Mouse (Mus musculus) forebrain, embryonic 11.5 days (tissue): Measurements from ENCODE around the gene Prkar1a. TPM values are rescaled to one million over a fixed set of nuclear protein-coding genes. Genes with fewer than 3 reads are reported as not detected.

Experiments used
- ATAC-seq: fragments of 200-750 bp; cut with Nextera tagmentation; replicated peaks from 2 replicates; pipeline ENCODE4 v1.8.0; 2017; ENCODE audit warnings: moderate TSS enrichment; ENCODE audit not compliant: low FRiP score
- DNase-seq: peaks from one replicate; pipeline ENCODE4 v3.0.0-alpha.2; 2017; ENCODE audit warnings: low spot score
- H3K27ac ChIP-seq: fragments of 300-500 bp; sonication (generic); 2 replicates; pipeline ENCODE4 v1.5.1; 2014; ENCODE audit warnings: low read depth, low read length
- H3K27me3 ChIP-seq: fragments of 300-500 bp; sonication (generic); 2 replicates; pipeline ENCODE4 v1.6.1; 2014; ENCODE audit warnings: mild to moderate bottlenecking, low read length, mixed read lengths; ENCODE audit not compliant: control insufficient read depth, insufficient read depth
- H3K36me3 ChIP-seq: fragments of 300-500 bp; sonication (generic); 2 replicates; pipeline ENCODE4 v1.6.1; 2014; ENCODE audit warnings: mild to moderate bottlenecking, low read length, moderate library complexity, mixed read lengths; ENCODE audit not compliant: control insufficient read depth, insufficient read depth
- H3K4me1 ChIP-seq: fragments of 300-500 bp; sonication (generic); replicated peaks from 2 replicates; pipeline ENCODE4 v1.6.1; 2014; ENCODE audit warnings: low read length, mixed read lengths; ENCODE audit not compliant: control insufficient read depth, insufficient read depth
- H3K4me2 ChIP-seq: fragments of 300-500 bp; sonication (generic); 2 replicates; pipeline ENCODE4 v1.6.1; 2014; ENCODE audit warnings: low read depth, mild to moderate bottlenecking, low read length, moderate library complexity, mixed read lengths; ENCODE audit not compliant: severe bottlenecking
- H3K4me3 ChIP-seq: fragments of 300-500 bp; sonication (generic); 2 replicates; pipeline ENCODE4 v1.5.1; 2014; ENCODE audit warnings: low read depth, low read length
- H3K9ac ChIP-seq: fragments of 300-500 bp; sonication (generic); 2 replicates; pipeline ENCODE4 v1.6.1; 2014; ENCODE audit warnings: low read length
- H3K9me3 ChIP-seq: fragments of 300-500 bp; sonication (generic); 2 replicates; pipeline ENCODE4 v1.6.1; 2016; ENCODE audit warnings: low read length, mixed read lengths; ENCODE audit not compliant: control insufficient read depth
- WGBS: fragments of 180-500 bp; shearing (Covaris S2); extraction: QIAGEN DNeasy Blood & Tissue Kit; methylation state at CpG from one replicate; pipeline ENCODE4 v1.1.7; 2014; 5-methylcytosine and 5-hydroxymethylcytosine counted together
- polyA plus RNA-seq: library from polyadenylated mRNA; unstranded; fragments of >200 nt; fragmentation: Nextera tagmentation; extraction: Ambion mirVana; gene quantifications from 2 replicates; pipeline ENCODE4 v1.2.1, GENCODE M21; 2014

The Prkar1a gene
- polyA plus RNA-seq, 1 experiment from 2014 or later: 367 TPM

- Histone ChIP-seq H3K9me3 (no peaks in the 10 kb centered on the region), H3K27me3 (no peaks in the 10 kb centered on the region), H3K4me2 (no peak overlapping the region), H3K36me3 (no peaks in the 10 kb centered on the region), H3K9ac (no peak overlapping the region), H3K4me1 (no peaks in the 10 kb centered on the region), H3K4me3 (no peak overlapping the region), H3K27ac (no peak overlapping the region)
- ATAC-seq (no peak), DNase-seq (no peak)
- WGBS: 85% methylated on average over 4 of the region's 4 CpGs
Measured at GRCm38 (mm10) chr11:109689539-109689938, 40.3 kb downstream of the Prkar1a start.

GRCm38 (mm10) chr11:109692737-109693136 lies 43.5 kb downstream of the Prkar1a start:
- H3K4me2 ChIP-seq: no peak overlapping the region
- no peaks in the 10 kb centered on the region for H3K36me3 ChIP-seq
- no peak overlapping the region for H3K9ac ChIP-seq
- 55% methylated on average over 3 of the region's 3 CpGs for WGBS
- no peaks in the 10 kb centered on the region for H3K4me1 ChIP-seq
- H3K27ac ChIP-seq: no peak overlapping the region
- H3K9me3 ChIP-seq: no peaks in the 10 kb centered on the region
- H3K4me3 ChIP-seq: no peak overlapping the region
- no peaks in the 10 kb centered on the region for H3K27me3 ChIP-seq
- ATAC-seq (no peak), DNase-seq (no peak)

GRCm38 (mm10) chr11:109696519-109696918 lies 47.3 kb downstream of the Prkar1a start:
- no peak overlapping the region for H3K27ac ChIP-seq
- H3K4me1 ChIP-seq: no peaks in the 10 kb centered on the region
- no peak overlapping the region for H3K9ac ChIP-seq
- H3K9me3 ChIP-seq: no peaks in the 10 kb centered on the region
- no peak overlapping the region for H3K4me2 ChIP-seq
- no peaks in the 10 kb centered on the region for H3K36me3 ChIP-seq
- no peak overlapping the region for H3K4me3 ChIP-seq
- 85% methylated on average over 4 of the region's 4 CpGs for WGBS
- DNase-seq (peak; percentile 11), ATAC-seq (no peak)
- H3K27me3 ChIP-seq: no peaks in the 10 kb centered on the region

GRCm38 (mm10) chr11:109697089-109697643 lies 48.0 kb downstream of the Prkar1a start:
- no peaks in the 10 kb centered on the region for H3K36me3 ChIP-seq

GRCm38 (mm10) chr11:109698740-109699139 lies 49.5 kb downstream of the Prkar1a start:
- ATAC-seq (no peak), DNase-seq (peak; percentile 46)
- 88% methylated on average over 10 of the region's 10 CpGs for WGBS
- no peak overlapping the region for H3K4me2 ChIP-seq
- no peak overlapping the region for H3K4me3 ChIP-seq
- no peaks in the 10 kb centered on the region for H3K36me3 ChIP-seq
- H3K27me3 ChIP-seq: no peaks in the 10 kb centered on the region
- no peaks in the 10 kb centered on the region for H3K9me3 ChIP-seq
- H3K27ac ChIP-seq: no peak overlapping the region
- no peak overlapping the region for H3K9ac ChIP-seq
- no peaks in the 10 kb centered on the region for H3K4me1 ChIP-seq

More at GRCm38 (mm10) chr11:109697089-109697643, 48.0 kb downstream of the Prkar1a start:
- no peak overlapping the region for H3K27ac ChIP-seq
- WGBS: 93% methylated on average over 5 of the region's 5 CpGs
- H3K27me3 ChIP-seq: no peaks in the 10 kb centered on the region
- H3K9ac ChIP-seq: no peak overlapping the region
- no peaks in the 10 kb centered on the region for H3K4me1 ChIP-seq
- H3K4me2 ChIP-seq: no peak overlapping the region
- peak; percentile 41 for DNase-seq
- ATAC-seq: no peak
- no peaks in the 10 kb centered on the region for H3K9me3 ChIP-seq
- H3K4me3 ChIP-seq: no peak overlapping the region

GRCm38 (mm10) chr11:109699784-109700183 lies 50.6 kb downstream of the Prkar1a start:
- H3K4me1 ChIP-seq: no peaks in the 10 kb centered on the region
- no peaks in the 10 kb centered on the region for H3K36me3 ChIP-seq
- no peaks in the 10 kb centered on the region for H3K9me3 ChIP-seq
- H3K4me3 ChIP-seq: no peak overlapping the region
- H3K4me2 ChIP-seq: no peak overlapping the region
- ATAC-seq (no peak), DNase-seq (no peak)
- no peak overlapping the region for H3K9ac ChIP-seq
- WGBS: 54% methylated on average over 2 of the region's 2 CpGs
- no peaks in the 10 kb centered on the region for H3K27me3 ChIP-seq
- H3K27ac ChIP-seq: no peak overlapping the region

DNA sequence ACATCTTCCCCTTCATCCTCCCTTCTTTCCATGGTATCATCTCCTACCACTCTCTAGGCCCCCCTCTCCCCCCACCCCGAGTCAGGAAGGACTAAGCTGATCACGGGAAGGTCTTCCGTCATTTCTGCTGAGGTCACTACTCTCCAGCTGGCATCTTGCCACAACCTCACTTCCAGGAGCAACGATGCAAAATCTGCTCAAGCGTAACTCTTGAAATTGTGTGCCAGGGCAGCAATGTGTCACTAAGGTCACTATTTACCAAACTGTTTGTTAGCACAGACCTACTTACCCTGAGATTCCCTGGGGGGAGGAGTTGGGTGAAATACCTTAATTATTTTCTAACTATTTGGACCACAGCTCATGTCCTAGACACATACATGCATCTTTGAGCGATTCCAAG lies 51.6 kb downstream of the Prkar1a start:
- H3K4me1 ChIP-seq: no peaks in the 10 kb centered on the region
- ATAC-seq (no peak), DNase-seq (no peak)
- WGBS: 89% methylated on average over 6 of the region's 6 CpGs
- no peaks in the 10 kb centered on the region for H3K36me3 ChIP-seq
- H3K27ac ChIP-seq: no peak overlapping the region
- no peak overlapping the region for H3K9ac ChIP-seq
- no peak overlapping the region for H3K4me2 ChIP-seq
- no peaks in the 10 kb centered on the region for H3K9me3 ChIP-seq
- H3K27me3 ChIP-seq: no peaks in the 10 kb centered on the region
- H3K4me3 ChIP-seq: no peak overlapping the region

DNA sequence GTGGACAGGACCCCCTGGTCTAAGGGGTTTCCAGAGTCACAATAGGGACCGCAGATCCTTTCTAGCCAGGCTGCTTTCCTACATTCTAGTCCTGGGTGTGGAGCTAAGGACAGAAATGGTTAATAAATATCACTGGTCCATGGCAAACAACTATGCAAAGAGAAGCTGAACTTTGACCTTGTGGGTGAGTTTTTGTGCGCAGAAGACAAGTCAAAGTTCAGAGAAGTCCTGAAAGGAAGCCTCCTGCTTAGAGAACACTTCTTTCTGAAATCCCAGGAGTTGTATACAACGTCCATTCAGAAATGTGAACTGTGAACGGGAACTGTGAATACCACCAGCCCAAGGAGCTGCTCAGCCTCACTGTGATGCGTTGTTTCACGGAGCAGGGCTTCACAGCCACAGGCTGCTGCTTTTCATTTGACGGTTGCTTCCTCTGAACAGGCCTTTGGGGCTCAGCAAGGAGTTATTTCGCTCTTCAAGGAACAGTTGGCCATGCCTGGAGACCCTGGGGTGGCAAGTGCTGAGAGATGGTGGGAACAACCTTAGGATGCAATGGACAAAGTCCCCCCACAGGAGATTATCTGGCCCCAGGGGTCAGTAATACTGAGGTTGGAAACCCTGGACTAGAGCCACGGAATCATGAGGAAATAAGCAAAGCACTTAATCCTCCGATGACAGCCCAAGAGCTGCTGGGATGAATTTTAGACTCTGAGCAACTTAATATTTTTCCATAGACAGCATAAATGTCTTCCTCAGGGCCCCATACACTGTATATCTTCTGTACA lies 53.0 kb downstream of the Prkar1a start:
- no peaks in the 10 kb centered on the region for H3K27me3 ChIP-seq
- H3K9ac ChIP-seq: no peak overlapping the region
- H3K4me3 ChIP-seq: no peak overlapping the region
- ATAC-seq (no peak), DNase-seq (no peak)
- H3K9me3 ChIP-seq: no peaks in the 10 kb centered on the region
- no peak overlapping the region for H3K27ac ChIP-seq
- no peaks in the 10 kb centered on the region for H3K4me1 ChIP-seq
- H3K4me2 ChIP-seq: no peak overlapping the region
- WGBS: 65% methylated on average over 10 of the region's 10 CpGs
- H3K36me3 ChIP-seq: no peaks in the 10 kb centered on the region

GRCm38 (mm10) chr11:109703845-109704244 lies 54.6 kb downstream of the Prkar1a start:
- H3K27ac ChIP-seq: no peak overlapping the region
- no peak overlapping the region for H3K4me3 ChIP-seq
- H3K4me1 ChIP-seq: no peaks in the 10 kb centered on the region
- H3K27me3 ChIP-seq: no peaks in the 10 kb centered on the region
- no peak overlapping the region for H3K9ac ChIP-seq
- no peaks in the 10 kb centered on the region for H3K9me3 ChIP-seq
- ATAC-seq (no peak), DNase-seq (peak; percentile 1)
- no peak overlapping the region for H3K4me2 ChIP-seq
- H3K36me3 ChIP-seq: no peaks in the 10 kb centered on the region
- 80% methylated on average over 9 of the region's 9 CpGs for WGBS
